Mouse (Mus musculus): Measurements from ENCODE around the gene Nckap5. TPM values are rescaled to one million over a fixed set of nuclear protein-coding genes. Genes with fewer than 3 reads are reported as not detected.
"Not testable (repeated sequence)": the region's sequence is repeated elsewhere in the genome, so short reads cannot be mapped to it uniquely, and the experiment has no call there.

Gene Nckap5
- polyA plus RNA-seq, 1 experiment from 2014 or later, result 10.9 TPM

DNA sequence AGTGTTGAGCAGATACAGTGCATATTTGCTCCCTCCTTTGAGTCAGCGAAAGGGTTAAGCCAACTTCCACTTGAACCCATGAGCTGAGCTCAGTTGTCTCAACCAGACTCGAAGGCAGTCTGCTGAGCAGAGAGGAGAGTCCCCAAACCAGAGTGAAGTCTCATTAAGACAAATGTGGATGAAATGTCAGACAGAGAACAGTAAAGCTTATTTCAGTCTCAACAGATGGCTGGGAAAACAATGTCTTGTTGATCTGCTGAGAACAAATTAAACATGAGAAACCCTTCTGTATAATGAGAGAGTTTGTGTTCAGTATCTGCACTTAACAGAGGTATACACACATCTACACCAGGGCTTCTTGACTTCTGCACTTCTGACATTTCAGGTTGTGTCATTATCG is 694.9 kb downstream of the Nckap5 start:
- Histone ChIP-seq H3K36me3 (ENCODE audit: control insufficient read depth, insufficient read depth, low read length) (no peaks in the 10 kb centered on the region), H3K9me3 (replicated peaks; ENCODE audit: control insufficient read depth, low read length, poor library complexity, severe bottlenecking) (0 out of 2 replicates have a peak, but pooled peaks cover 2% of the 10 kb centered on the region), H3K4me1 (ENCODE audit: control insufficient read depth, insufficient read depth, low read length) (no peaks in the 10 kb centered on the region), H3K4me3 (ENCODE audit: low read depth, low read length) (no peak overlapping the region), H3K27me3 (ENCODE audit: control insufficient read depth, insufficient read depth, low read depth, low read length) (no peaks in the 10 kb centered on the region), H3K9ac (ENCODE audit: low read depth, low read length) (no peak overlapping the region), H3K4me2 (ENCODE audit: low read length) (no peak overlapping the region), H3K27ac (ENCODE audit: low read length) (no peak overlapping the region)
- 89% methylated on average over 3 of the region's 3 CpGs for WGBS
- no peak for ATAC-seq

GRCm38 (mm10) chr1:126132316-126132715 is 698.3 kb downstream of the Nckap5 start:
- H3K27ac ChIP-seq (ENCODE audit: low read length), result no peak overlapping the region
- no peak overlapping the region for H3K4me3 ChIP-seq (ENCODE audit: low read depth, low read length)
- H3K4me2 ChIP-seq (ENCODE audit: low read length), result no peak overlapping the region
- 96% methylated on average over 2 of the region's 2 CpGs for WGBS
- H3K9ac ChIP-seq (ENCODE audit: low read depth, low read length), result no peak overlapping the region
- H3K9me3 ChIP-seq (replicated peaks; ENCODE audit: control insufficient read depth, low read length, poor library complexity, severe bottlenecking), result 0 out of 2 replicates have a peak, but pooled peaks cover 3% of the 10 kb centered on the region
- H3K36me3 ChIP-seq (ENCODE audit: control insufficient read depth, insufficient read depth, low read length), result no peaks in the 10 kb centered on the region
- no peak for ATAC-seq
- H3K27me3 ChIP-seq (ENCODE audit: control insufficient read depth, insufficient read depth, low read depth, low read length), result no peaks in the 10 kb centered on the region
- no peaks in the 10 kb centered on the region; the same call in 1 of the 2 replicates for H3K4me1 ChIP-seq (ENCODE audit: control insufficient read depth, insufficient read depth, low read length)

DNA sequence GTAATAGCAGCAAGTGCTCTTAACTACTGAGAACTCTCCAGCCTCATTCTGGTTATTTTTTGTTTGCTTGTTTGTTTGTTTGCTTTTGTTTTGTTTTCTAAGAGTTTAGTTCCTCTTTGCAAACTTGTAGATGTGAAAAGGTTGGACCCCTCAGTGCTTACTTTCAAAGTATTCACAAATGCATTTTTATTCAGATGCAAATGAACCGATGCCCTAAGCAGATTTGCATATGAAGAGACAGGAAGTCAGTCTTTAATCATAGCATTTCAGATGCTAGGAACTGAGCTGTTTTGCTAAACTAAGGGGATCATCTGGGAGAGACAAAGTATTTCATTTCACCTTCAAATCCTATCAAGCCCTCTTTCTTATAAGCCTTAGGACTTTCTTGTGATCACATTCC is 701.5 kb downstream of the Nckap5 start:
- Histone ChIP-seq H3K27me3 (ENCODE audit: control insufficient read depth, insufficient read depth, low read depth, low read length) (no peaks in the 10 kb centered on the region), H3K9me3 (replicated peaks; ENCODE audit: control insufficient read depth, low read length, poor library complexity, severe bottlenecking) (0 out of 2 replicates have a peak, but pooled peaks cover 3% of the 10 kb centered on the region), H3K4me1 (ENCODE audit: control insufficient read depth, insufficient read depth, low read length) (no peaks in the 10 kb centered on the region; the same call in 1 of the 2 replicates), H3K36me3 (ENCODE audit: control insufficient read depth, insufficient read depth, low read length) (no peaks in the 10 kb centered on the region), H3K9ac (ENCODE audit: low read depth, low read length) (no peak overlapping the region), H3K27ac (ENCODE audit: low read length) (no peak overlapping the region), H3K4me2 (ENCODE audit: low read length) (no peak overlapping the region), H3K4me3 (ENCODE audit: low read depth, low read length) (no peak overlapping the region)
- 24% methylated on average over 1 of the region's 1 CpGs for WGBS
- ATAC-seq, result no peak

DNA sequence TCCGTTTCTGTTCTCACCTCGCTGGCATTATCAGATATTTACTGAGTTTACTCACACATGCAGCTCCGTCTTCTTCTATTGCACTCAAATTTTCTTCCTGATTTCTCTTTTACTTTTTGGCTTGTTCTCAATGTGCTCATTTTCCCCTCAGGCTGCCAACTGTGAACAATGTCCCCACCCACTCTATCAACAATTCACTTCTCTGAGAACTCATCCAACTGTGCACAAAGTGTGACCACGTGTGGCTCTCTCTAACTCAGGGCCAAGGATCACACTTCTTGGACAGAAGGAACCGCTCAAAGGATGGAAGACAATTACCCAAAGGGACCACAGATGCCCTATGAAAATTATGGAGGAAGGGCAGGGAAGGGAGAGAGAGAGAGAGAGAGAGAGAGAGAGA is 707.5 kb downstream of the Nckap5 start:
- H3K4me1 ChIP-seq (ENCODE audit: control insufficient read depth, insufficient read depth, low read length), result no peaks in the 10 kb centered on the region
- H3K4me3 ChIP-seq (ENCODE audit: low read depth, low read length), result no peak overlapping the region
- no peak for ATAC-seq
- no peaks in the 10 kb centered on the region for H3K27me3 ChIP-seq (ENCODE audit: control insufficient read depth, insufficient read depth, low read depth, low read length)
- 80% methylated on average over 5 of the region's 5 CpGs for WGBS
- no peak overlapping the region for H3K27ac ChIP-seq (ENCODE audit: low read length)
- H3K9ac ChIP-seq (ENCODE audit: low read depth, low read length), result no peak overlapping the region
- no peaks in the 10 kb centered on the region for H3K9me3 ChIP-seq (replicated peaks; ENCODE audit: control insufficient read depth, low read length, poor library complexity, severe bottlenecking)
- H3K4me2 ChIP-seq (ENCODE audit: low read length), result no peak overlapping the region
- H3K36me3 ChIP-seq (ENCODE audit: control insufficient read depth, insufficient read depth, low read length), result no peaks in the 10 kb centered on the region

DNA sequence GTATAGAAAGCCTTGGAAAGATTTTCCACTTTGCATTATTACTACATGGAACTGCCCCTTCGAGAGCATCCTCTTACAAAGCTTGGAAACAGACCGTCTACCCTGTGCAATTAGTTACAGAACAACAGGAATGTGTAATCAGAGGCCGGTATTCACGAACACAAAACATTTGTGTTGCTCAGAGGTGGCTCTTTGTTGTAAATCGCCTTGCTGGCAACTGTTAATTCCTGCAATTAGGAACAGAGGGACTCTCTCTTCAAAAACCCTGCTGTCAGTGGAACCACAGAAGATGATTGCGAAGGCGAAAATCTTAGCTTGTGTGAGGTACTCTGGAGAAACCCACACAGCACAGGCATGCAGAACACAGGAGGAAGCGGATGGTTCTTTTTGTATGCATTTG is 710.1 kb downstream of the Nckap5 start:
- Histone ChIP-seq H3K9ac (ENCODE audit: low read depth, low read length) (no peak overlapping the region), H3K36me3 (ENCODE audit: control insufficient read depth, insufficient read depth, low read length) (no peaks in the 10 kb centered on the region), H3K27me3 (ENCODE audit: control insufficient read depth, insufficient read depth, low read depth, low read length) (no peaks in the 10 kb centered on the region), H3K27ac (ENCODE audit: low read length) (no peak overlapping the region), H3K9me3 (replicated peaks; ENCODE audit: control insufficient read depth, low read length, poor library complexity, severe bottlenecking) (no peaks in the 10 kb centered on the region), H3K4me2 (ENCODE audit: low read length) (no peak overlapping the region), H3K4me3 (ENCODE audit: low read depth, low read length) (no peak overlapping the region), H3K4me1 (ENCODE audit: control insufficient read depth, insufficient read depth, low read length) (no peaks in the 10 kb centered on the region)
- 43% methylated on average over 8 of the region's 8 CpGs for WGBS
- no peak for ATAC-seq

GRCm38 (mm10) chr1:126116034-126116433 is 714.6 kb downstream of the Nckap5 start:
- Histone ChIP-seq H3K4me2 (ENCODE audit: low read length) (no peak overlapping the region), H3K9ac (ENCODE audit: low read depth, low read length) (no peak overlapping the region), H3K36me3 (ENCODE audit: control insufficient read depth, insufficient read depth, low read length) (no peaks in the 10 kb centered on the region), H3K4me3 (ENCODE audit: low read depth, low read length) (no peak overlapping the region), H3K9me3 (replicated peaks; ENCODE audit: control insufficient read depth, low read length, poor library complexity, severe bottlenecking) (no peaks in the 10 kb centered on the region), H3K27me3 (ENCODE audit: control insufficient read depth, insufficient read depth, low read depth, low read length) (no peaks in the 10 kb centered on the region), H3K4me1 (ENCODE audit: control insufficient read depth, insufficient read depth, low read length) (no peaks in the 10 kb centered on the region), H3K27ac (ENCODE audit: low read length) (no peak overlapping the region)
- no peak for ATAC-seq
- 86% methylated on average over 3 of the region's 3 CpGs for WGBS

- H3K4me1 ChIP-seq (ENCODE audit: control insufficient read depth, insufficient read depth, low read length), result no peaks in the 10 kb centered on the region
- 61% methylated on average over 3 of the region's 3 CpGs for WGBS
- H3K4me2 ChIP-seq (ENCODE audit: low read length), result no peak overlapping the region
- H3K9ac ChIP-seq (ENCODE audit: low read depth, low read length), result no peak overlapping the region
- no peak overlapping the region for H3K27ac ChIP-seq (ENCODE audit: low read length)
- H3K27me3 ChIP-seq (ENCODE audit: control insufficient read depth, insufficient read depth, low read depth, low read length), result no peaks in the 10 kb centered on the region
- H3K36me3 ChIP-seq (ENCODE audit: control insufficient read depth, insufficient read depth, low read length), result no peaks in the 10 kb centered on the region
- H3K9me3 ChIP-seq (replicated peaks; ENCODE audit: control insufficient read depth, low read length, poor library complexity, severe bottlenecking), result no peaks in the 10 kb centered on the region
- no peak overlapping the region for H3K4me3 ChIP-seq (ENCODE audit: low read depth, low read length)
- ATAC-seq, result no peak
Measured at GRCm38 (mm10) chr1:126105673-126106256, 724.8 kb downstream of the Nckap5 start.

DNA sequence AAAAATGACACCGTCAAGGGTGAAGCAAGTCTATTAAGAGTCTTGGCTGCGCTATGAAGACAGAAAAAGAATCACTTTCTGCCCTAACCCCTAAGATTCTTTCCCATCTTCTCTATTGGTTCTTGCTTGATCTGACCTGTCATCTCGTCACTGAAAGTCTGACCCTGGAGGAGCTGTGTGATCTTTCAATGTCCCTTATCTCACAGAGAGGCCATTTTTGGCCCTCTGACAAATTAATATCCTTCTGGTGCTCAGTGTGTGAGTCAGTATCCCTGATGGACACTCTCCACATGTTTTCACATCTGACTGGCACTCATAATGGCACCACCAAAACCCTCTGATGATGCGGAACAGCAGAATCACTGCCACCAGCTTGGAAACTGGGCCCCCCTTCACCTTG is 736.3 kb downstream of the Nckap5 start:
- Histone ChIP-seq H3K4me3 (ENCODE audit: low read depth, low read length) (no peak overlapping the region), H3K4me1 (ENCODE audit: control insufficient read depth, insufficient read depth, low read length) (no peaks in the 10 kb centered on the region), H3K4me2 (ENCODE audit: low read length) (no peak overlapping the region), H3K27me3 (ENCODE audit: control insufficient read depth, insufficient read depth, low read depth, low read length) (no peaks in the 10 kb centered on the region), H3K27ac (ENCODE audit: low read length) (no peak overlapping the region), H3K9ac (ENCODE audit: low read depth, low read length) (no peak overlapping the region), H3K9me3 (replicated peaks; ENCODE audit: control insufficient read depth, low read length, poor library complexity, severe bottlenecking) (no peaks in the 10 kb centered on the region), H3K36me3 (ENCODE audit: control insufficient read depth, insufficient read depth, low read length) (no peaks in the 10 kb centered on the region)
- no peak for ATAC-seq
- WGBS, result 86% methylated on average over 4 of the region's 4 CpGs

GRCm38 (mm10) chr1:126091979-126092378 is 738.6 kb downstream of the Nckap5 start:
- 94% methylated on average over 2 of the region's 2 CpGs for WGBS
- not testable (repeated sequence) for H3K4me2 ChIP-seq (ENCODE audit: low read length); H3K9me3 ChIP-seq (replicated peaks; ENCODE audit: control insufficient read depth, low read length, poor library complexity, severe bottlenecking); H3K36me3 ChIP-seq (ENCODE audit: control insufficient read depth, insufficient read depth, low read length); H3K4me3 ChIP-seq (ENCODE audit: low read depth, low read length); H3K9ac ChIP-seq (ENCODE audit: low read depth, low read length); H3K4me1 ChIP-seq (ENCODE audit: control insufficient read depth, insufficient read depth, low read length); ATAC-seq; H3K27ac ChIP-seq (ENCODE audit: low read length); H3K27me3 ChIP-seq (ENCODE audit: control insufficient read depth, insufficient read depth, low read depth, low read length)

Measured in midbrain, embryonic 16.5 days (tissue).